Mouse (Mus musculus): Measurements from ENCODE around the gene Ankrd26.

Gene Ankrd26

GRCm38 (mm10) chr6:118478957-118479708 is 82.9 kb downstream of the Ankrd26 start, which contains the start of gene Zfp9:
TSS of gene Zfp9 (minus strand) at chr6:118479320.
- in situ Hi-C loops (cut with MseI, MboI) = no loop called here

GRCm38 (mm10) chr6:118477875-118478785 is 83.9 kb downstream of the Ankrd26 start:
- in situ Hi-C loops (cut with MseI, MboI) = no loop called here

- in situ Hi-C loops (cut with MseI, MboI) = no loop called here
Observed at GRCm38 (mm10) chr6:118462069-118462705, 99.8 kb downstream of the Ankrd26 start.

- in situ Hi-C loops (cut with MseI, MboI) = no loop called here
Observed at GRCm38 (mm10) chr6:118457726-118458125, 104.3 kb downstream of the Ankrd26 start.

GRCm38 (mm10) chr6:118455042-118455631 is 106.9 kb downstream of the Ankrd26 start, which contains the start of gene Zfp248:
TSS of gene Zfp248 (minus strand) at chr6:118455528.
- in situ Hi-C loops (cut with MseI, MboI) = no loop called here

GRCm38 (mm10) chr6:118454452-118454851 is 107.6 kb downstream of the Ankrd26 start:
- in situ Hi-C loops (cut with MseI, MboI) = no loop called here
